Mouse (Mus musculus) CH12.LX (cell line): Measurements from ENCODE around the gene Kif6.

Experiments used
- CHD1 ChIP-seq: IDR thresholded peaks from 2 replicates; pipeline ENCODE4 v1.6.1; 2012; ENCODE audit warnings: low read depth, low read length, improper control_type of control experiment, inconsistent platforms
- CTCF ChIP-seq, 2 experiments: IDR thresholded peaks in 1 of 2; conservative IDR thresholded peaks in 1 of 2; 2 replicates each; pipeline ENCODE4 v1.5.1; 2011 to 2012; ENCODE audit warnings: low read depth in 2 of 2, low read length in 2 of 2, improper control_type of control experiment in 1 of 2, inconsistent platforms in 1 of 2, mild to moderate bottlenecking in 1 of 2, moderate library complexity in 1 of 2
- EP300 ChIP-seq: IDR thresholded peaks from 2 replicates; pipeline ENCODE4 v1.6.1; 2011; ENCODE audit warnings: low read length, improper control_type of control experiment
- HCFC1 ChIP-seq: IDR thresholded peaks from 2 replicates; pipeline ENCODE4 v1.6.1; 2012; ENCODE audit warnings: low read depth, mild to moderate bottlenecking, inconsistent platforms, low read length, improper control_type of control experiment
- JUND ChIP-seq: conservative IDR thresholded peaks from 2 replicates; pipeline ENCODE4 v1.6.1; 2011; ENCODE audit warnings: low read depth, low read length, improper control_type of control experiment
- MAFK ChIP-seq: IDR thresholded peaks from 2 replicates; pipeline ENCODE4 v1.6.1; 2011; ENCODE audit warnings: low read length, improper control_type of control experiment; ENCODE audit not compliant: insufficient replicate concordance
- MAZ ChIP-seq: IDR thresholded peaks from 2 replicates; pipeline ENCODE4 v1.6.1; 2012; ENCODE audit warnings: low read depth, mild to moderate bottlenecking, inconsistent platforms, low read length, improper control_type of control experiment, moderate library complexity
- PAX5 ChIP-seq: IDR thresholded peaks from 2 replicates; pipeline ENCODE4 v1.6.1; 2012; ENCODE audit warnings: low read length, inconsistent platforms, mixed read lengths
- POLR2A ChIP-seq: IDR thresholded peaks from 2 replicates; pipeline ENCODE4 v1.6.1; 2011; ENCODE audit warnings: low read depth, mild to moderate bottlenecking, improper control_type of control experiment, low read length
- POLR2AphosphoS2 ChIP-seq: IDR thresholded peaks from 2 replicates; pipeline ENCODE4 v1.6.1; 2011; ENCODE audit warnings: low read depth, low read length, improper control_type of control experiment
- TBP ChIP-seq: conservative IDR thresholded peaks from 2 replicates; pipeline ENCODE4 v1.6.1; 2011; ENCODE audit warnings: low read depth, low read length, improper control_type of control experiment
- ZKSCAN1 ChIP-seq: IDR thresholded peaks from 2 replicates; pipeline ENCODE4 v1.6.1; 2012; ENCODE audit warnings: low read depth, inconsistent platforms, low read length, improper control_type of control experiment, borderline replicate concordance
- ZMIZ1 ChIP-seq: IDR thresholded peaks from 2 replicates; pipeline ENCODE4 v1.6.1; 2012; ENCODE audit warnings: low read depth, mild to moderate bottlenecking, inconsistent platforms, low read length, improper control_type of control experiment
- ZNF384 ChIP-seq: IDR thresholded peaks from 2 replicates; pipeline ENCODE4 v1.6.1; 2012; ENCODE audit warnings: low read depth, low read length, improper control_type of control experiment, inconsistent platforms

- TF ChIP-seq MAZ (no peak), ZNF384 (no peak), POLR2A (no peak), CTCF (conservative IDR thresholded peaks at IDR 0.05 in 1 of 2, IDR thresholded peaks at IDR 0.05 in 1 of 2; ENCODE audit: low read depth in 2 of 2, low read length in 2 of 2) (no peak), POLR2AphosphoS2 (no peak), TBP (no peak), ZKSCAN1 (no peak), JUND (no peak), HCFC1 (no peak), CHD1 (no peak), ZMIZ1 (no peak), EP300 (no peak), MAFK (no peak), PAX5 (no peak)
Measured at GRCm38 (mm10) chr17:49753874-49754273, 138.9 kb downstream of the Kif6 start.
